Mouse (Mus musculus): ENCODE results near the gene Arpp19. TPM values are rescaled to one million over a fixed set of nuclear protein-coding genes. Genes with fewer than 3 reads are reported as not detected.

Arpp19 gene
- polyA plus RNA-seq (2012; ENCODE audit: insufficient read depth, insufficient read length, low replicate concordance, missing spikeins), result not detected in 2 replicates

DNA sequence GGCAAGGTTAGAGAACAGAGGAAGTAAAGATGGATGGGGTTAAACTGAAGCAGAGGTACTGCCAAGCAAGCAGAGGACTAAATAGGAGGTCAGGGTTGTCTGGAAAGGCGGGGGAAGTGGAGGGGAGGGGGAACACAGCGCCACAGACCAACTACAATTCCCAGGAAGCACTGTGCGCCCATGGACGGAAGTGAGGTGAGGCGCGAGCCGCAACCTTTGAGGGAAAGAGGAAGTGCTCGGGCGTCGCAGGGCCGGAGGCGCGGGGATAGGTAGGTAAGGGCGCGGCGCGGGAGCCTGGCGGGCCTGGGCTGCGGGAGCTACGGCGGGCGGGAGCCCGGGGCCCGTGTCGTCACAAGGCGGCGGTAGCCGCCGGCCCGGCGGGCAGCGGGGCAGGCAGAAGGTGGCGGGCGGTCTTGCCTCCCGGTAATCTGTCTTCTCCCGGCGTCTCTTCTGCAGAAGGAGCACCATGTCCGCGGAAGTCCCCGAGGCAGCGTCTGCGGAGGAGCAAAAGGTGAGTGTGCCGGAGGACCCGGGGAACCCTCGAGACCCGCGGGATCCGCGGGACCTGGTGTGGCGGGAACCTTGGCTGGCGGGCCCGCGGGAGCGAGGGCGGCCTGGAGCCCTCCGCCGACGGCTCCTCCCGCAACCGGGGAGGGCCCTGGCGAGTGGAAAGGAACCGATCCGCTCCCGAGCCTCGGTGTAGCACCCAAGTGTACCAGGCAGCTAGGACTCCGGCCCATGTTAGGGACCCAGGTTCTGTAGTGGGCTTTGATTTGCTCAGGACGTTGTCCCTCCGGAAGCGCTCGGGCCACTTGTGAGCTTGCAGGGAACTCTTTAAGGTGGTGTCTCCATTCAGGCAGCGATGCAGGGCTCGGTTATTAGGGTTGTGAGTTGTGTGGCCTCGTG, at the start of gene Arpp19:
TSS of gene Arpp19 (plus strand) at position 164 of the 906 bp plus-strand sequence.
- under 1% methylated on average over 73 of the region's 73 CpGs for WGBS
- H3K4me3 ChIP-seq (ENCODE audit: insufficient read depth, low read depth, low read length), result peak within 1 kb of the TSS; percentile 87
- TF ChIP-seq CTCF (IDR thresholded peaks at IDR 0.05; ENCODE audit: insufficient read depth, low read depth, low read length) (no peak), POLR2A (IDR thresholded peaks at IDR 0.05; ENCODE audit: insufficient read depth, low read depth, low read length) (peak; percentile 78)
- no peaks in the 10 kb centered on the region; the same call in 1 of the 2 replicates for H3K4me1 ChIP-seq (ENCODE audit: control insufficient read depth, insufficient read depth, low read length)
- H3K27ac ChIP-seq (ENCODE audit: insufficient read depth, low read depth, low read length), result no peak within 1 kb of the TSS

DNA sequence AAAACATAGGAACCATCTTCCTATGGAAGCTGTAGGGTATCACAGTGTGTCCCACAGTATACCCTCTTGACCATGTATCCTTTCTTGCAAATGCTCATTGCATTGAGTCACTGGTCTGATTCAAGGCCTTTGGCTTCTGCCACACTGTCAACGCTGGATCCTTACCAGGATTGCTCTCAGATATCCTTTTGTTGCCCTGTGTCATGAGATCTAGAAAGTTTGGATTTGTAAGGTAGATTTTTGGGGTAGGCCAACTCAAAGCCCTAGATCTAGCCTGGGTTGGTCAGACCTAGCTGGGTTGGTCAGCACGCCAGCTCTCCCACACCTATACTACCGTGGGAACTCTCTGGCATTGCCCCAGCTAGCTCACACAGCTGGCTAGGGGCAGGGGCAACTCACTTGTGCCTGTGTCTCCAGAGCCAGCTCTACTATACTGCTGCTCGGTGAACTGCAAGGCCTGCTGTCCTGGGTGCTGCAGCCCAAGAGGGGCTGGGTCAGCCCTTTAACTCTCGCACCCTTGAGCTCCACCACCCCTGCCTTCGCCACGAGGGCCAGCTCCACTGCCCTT, 48.4 kb upstream of the Arpp19 start:
- WGBS, result 83% methylated on average over 7 of the region's 7 CpGs
- Histone ChIP-seq H3K4me3 (ENCODE audit: insufficient read depth, low read depth, low read length) (no peak overlapping the region), H3K27ac (ENCODE audit: insufficient read depth, low read depth, low read length) (no peak overlapping the region), H3K4me1 (ENCODE audit: control insufficient read depth, insufficient read depth, low read length) (peaks cover 13% of the 10 kb centered on the region)
- TF ChIP-seq POLR2A (IDR thresholded peaks at IDR 0.05; ENCODE audit: insufficient read depth, low read depth, low read length) (no peak), CTCF (IDR thresholded peaks at IDR 0.05; ENCODE audit: insufficient read depth, low read depth, low read length) (no peak)

DNA sequence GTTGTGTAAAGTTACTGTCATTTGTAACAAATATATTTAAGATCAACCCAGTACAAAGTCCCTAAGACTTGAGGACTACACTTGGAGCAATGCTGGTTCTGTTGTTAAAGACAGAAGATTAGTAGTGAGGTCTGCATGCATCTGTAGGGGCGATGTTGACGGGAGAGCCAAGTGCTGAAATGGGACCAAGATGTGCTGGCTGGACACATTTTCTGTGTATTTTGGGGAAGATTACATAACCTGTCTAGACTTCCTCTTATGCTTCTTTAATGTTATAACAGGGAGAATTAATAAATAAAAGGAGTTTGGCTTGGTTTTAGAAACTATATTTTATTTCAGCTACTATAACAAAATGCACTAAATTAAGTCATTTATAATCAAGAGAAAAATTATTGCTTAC, 47.4 kb upstream of the Arpp19 start:
- WGBS, result 67% methylated on average over 2 of the region's 2 CpGs
- no peak for TF ChIP-seq POLR2A (IDR thresholded peaks at IDR 0.05; ENCODE audit: insufficient read depth, low read depth, low read length)
- no peak for TF ChIP-seq CTCF (IDR thresholded peaks at IDR 0.05; ENCODE audit: insufficient read depth, low read depth, low read length)
- Histone ChIP-seq H3K4me1 (ENCODE audit: control insufficient read depth, insufficient read depth, low read length) (peaks cover 17% of the 10 kb centered on the region), H3K27ac (ENCODE audit: insufficient read depth, low read depth, low read length) (no peak overlapping the region), H3K4me3 (ENCODE audit: insufficient read depth, low read depth, low read length) (no peak overlapping the region)

DNA sequence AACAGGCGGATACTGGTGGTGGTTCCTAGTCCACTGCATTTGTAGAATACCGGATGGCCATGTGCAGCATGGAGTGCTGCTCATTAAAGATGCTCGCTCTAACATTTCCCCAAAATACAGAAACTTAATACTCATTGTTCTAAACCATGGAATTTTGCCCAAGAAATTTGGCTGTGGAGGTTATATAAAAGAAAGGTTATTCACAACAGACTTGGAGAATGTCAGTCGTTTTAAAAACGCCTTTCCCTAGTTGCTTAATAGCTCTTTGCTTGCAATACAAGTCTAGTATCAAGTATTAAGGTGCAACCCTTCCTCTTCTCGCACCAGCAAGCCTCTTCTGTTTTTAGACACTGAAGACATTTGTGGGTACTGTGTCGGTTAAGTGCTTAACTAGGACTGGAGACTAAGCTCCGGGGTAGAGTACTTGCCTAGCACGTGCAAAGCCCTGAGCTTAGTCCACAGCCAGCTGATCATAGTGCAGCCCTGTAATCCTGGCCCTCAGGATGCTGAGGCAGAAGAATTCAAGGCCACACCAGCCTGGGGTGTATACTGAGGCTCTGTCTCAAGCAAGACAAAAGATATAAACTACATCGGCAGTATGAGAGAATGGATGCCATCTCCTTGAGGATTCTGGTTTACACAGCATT, 42.7 kb upstream of the Arpp19 start:
- H3K27ac ChIP-seq (ENCODE audit: insufficient read depth, low read depth, low read length), result no peak overlapping the region
- H3K4me3 ChIP-seq (ENCODE audit: insufficient read depth, low read depth, low read length), result no peak overlapping the region
- 30% methylated on average over 10 of the region's 10 CpGs for whole genome bisulfite sequencing
- TF ChIP-seq POLR2A (IDR thresholded peaks at IDR 0.05; ENCODE audit: insufficient read depth, low read depth, low read length), result no peak
- no peak for TF ChIP-seq CTCF (IDR thresholded peaks at IDR 0.05; ENCODE audit: insufficient read depth, low read depth, low read length)
- peaks cover 4% of the 10 kb centered on the region for H3K4me1 ChIP-seq (ENCODE audit: control insufficient read depth, insufficient read depth, low read length)

DNA sequence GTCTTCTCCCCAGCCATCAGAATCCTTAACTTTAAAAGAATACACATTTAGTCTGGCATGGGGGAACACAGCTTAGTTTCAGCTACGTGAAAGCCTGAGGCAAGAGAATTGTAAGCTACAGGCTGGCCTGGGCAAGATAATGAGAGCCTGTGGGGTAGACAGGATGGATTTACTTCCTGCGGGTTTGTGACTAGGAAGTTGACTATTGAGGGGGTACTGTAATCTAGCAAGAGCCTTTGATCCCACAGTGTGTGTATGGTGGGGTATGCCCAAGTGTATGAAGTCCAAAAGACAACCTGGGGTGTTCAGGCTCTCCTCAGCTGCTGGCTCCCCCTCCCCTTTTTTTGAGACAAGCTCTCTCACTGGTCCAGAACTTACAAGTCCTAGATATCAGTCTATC, 41.1 kb upstream of the Arpp19 start:
- no peak overlapping the region for H3K4me3 ChIP-seq (ENCODE audit: insufficient read depth, low read depth, low read length)
- peaks cover 8% of the 10 kb centered on the region for H3K4me1 ChIP-seq (ENCODE audit: control insufficient read depth, insufficient read depth, low read length)
- WGBS, result 35% methylated on average over 2 of the region's 2 CpGs
- no peak overlapping the region for H3K27ac ChIP-seq (ENCODE audit: insufficient read depth, low read depth, low read length)
- TF ChIP-seq CTCF (IDR thresholded peaks at IDR 0.05; ENCODE audit: insufficient read depth, low read depth, low read length) (no peak), POLR2A (IDR thresholded peaks at IDR 0.05; ENCODE audit: insufficient read depth, low read depth, low read length) (no peak)

DNA sequence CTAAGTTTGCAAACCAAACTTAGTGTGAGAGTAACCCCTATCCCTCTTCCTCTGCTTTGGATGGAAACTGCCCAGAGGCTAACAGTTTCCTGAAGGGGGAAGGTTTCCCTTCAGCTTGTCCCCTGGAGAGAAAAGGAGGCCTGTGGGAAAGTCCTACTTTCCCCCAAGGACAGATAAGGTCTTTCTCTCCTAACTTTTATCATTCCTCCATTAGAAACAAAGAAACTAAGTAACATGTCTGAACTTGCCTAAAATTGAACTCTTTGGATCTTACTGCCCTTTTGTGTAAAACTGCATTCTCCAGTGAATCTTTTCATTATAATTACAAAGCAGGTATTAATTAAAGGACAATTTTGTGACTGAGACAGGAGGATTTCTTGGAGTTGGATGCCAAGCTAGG, 39.4 kb upstream of the Arpp19 start:
- Histone ChIP-seq H3K4me1 (ENCODE audit: control insufficient read depth, insufficient read depth, low read length) (peaks cover 17% of the 10 kb centered on the region), H3K4me3 (ENCODE audit: insufficient read depth, low read depth, low read length) (no peak overlapping the region), H3K27ac (ENCODE audit: insufficient read depth, low read depth, low read length) (no peak overlapping the region)
- no peak for TF ChIP-seq CTCF (IDR thresholded peaks at IDR 0.05; ENCODE audit: insufficient read depth, low read depth, low read length)

DNA sequence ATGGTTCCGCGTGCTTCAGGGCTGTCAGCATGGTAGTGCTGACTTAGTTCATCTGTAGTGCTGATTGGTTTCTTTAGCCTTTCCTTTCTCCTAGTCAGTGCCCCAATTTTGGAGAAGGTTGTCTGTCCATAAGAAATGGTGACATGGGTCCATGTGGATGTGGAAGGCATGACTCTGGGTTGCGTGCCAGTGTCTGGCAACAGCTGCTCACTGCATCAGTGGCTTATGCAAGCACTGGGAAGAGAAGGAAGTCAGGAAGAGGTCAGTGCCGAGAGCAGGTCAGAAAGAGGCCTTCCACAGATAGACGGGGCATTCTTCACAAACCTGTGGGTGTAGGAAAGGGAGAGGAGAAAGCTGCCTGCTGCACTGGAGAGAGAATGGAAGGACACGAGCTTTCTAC, 36.4 kb upstream of the Arpp19 start:
- 0 out of 2 replicates have a peak overlapping the region, but pooled peaks have one; percentile 21 for H3K27ac ChIP-seq (ENCODE audit: insufficient read depth, low read depth, low read length)

DNA sequence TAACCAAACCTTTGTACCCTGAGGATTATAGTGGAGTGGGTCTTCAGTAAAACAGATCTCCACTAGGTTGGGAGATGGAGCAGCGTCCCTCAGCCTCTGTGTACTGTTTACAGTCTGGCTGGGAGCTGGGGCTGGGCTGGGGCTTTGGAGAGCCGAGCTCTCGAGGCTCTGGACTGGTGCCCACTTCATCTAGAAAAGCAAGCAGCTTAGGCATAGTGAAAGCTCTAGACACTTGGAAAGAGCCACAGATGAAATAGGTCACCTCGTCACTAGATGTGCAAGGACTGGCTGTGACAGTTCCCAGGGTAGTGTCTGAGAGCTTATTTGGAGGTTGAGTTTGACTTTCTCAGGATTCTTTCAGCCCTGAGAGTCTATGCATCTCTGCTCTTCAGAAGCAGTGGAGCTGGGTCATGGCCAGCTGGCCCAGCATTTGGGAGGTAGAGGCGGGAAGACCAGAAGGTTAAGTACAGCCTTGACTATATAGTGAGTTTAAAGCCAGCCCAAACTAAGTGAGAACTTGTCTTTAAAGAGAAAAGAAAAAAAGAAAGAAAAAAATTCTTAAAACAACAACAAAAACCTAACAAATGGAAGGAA, 35.7 kb upstream of the Arpp19 start:
- Histone ChIP-seq H3K27ac (ENCODE audit: insufficient read depth, low read depth, low read length) (0 out of 2 replicates have a peak overlapping the region, but pooled peaks have one; percentile 21), H3K4me1 (ENCODE audit: control insufficient read depth, insufficient read depth, low read length) (peaks cover 16% of the 10 kb centered on the region), H3K4me3 (ENCODE audit: insufficient read depth, low read depth, low read length) (no peak overlapping the region)
- TF ChIP-seq POLR2A (IDR thresholded peaks at IDR 0.05; ENCODE audit: insufficient read depth, low read depth, low read length), result no peak
- no peak for TF ChIP-seq CTCF (IDR thresholded peaks at IDR 0.05; ENCODE audit: insufficient read depth, low read depth, low read length)
- 30% methylated on average over 5 of the region's 5 CpGs for WGBS

More for the DNA sequence above, 36.4 kb upstream of the Arpp19 start:
- no peak overlapping the region for H3K4me3 ChIP-seq (ENCODE audit: insufficient read depth, low read depth, low read length)
- WGBS, result 73% methylated on average over 6 of the region's 6 CpGs
- H3K4me1 ChIP-seq (ENCODE audit: control insufficient read depth, insufficient read depth, low read length), result peaks cover 16% of the 10 kb centered on the region
- no peak for TF ChIP-seq POLR2A (IDR thresholded peaks at IDR 0.05; ENCODE audit: insufficient read depth, low read depth, low read length)
- no peak for TF ChIP-seq CTCF (IDR thresholded peaks at IDR 0.05; ENCODE audit: insufficient read depth, low read depth, low read length)
